Mouse (Mus musculus) midbrain, embryonic 13.5 days (tissue): ENCODE data around the gene Syna. TPM values are rescaled to one million over a fixed set of nuclear protein-coding genes. Genes with fewer than 3 reads are reported as not detected.
A peak's percentile ranks its signal among the peaks of the same experiment; 100 is the strongest.

Source experiments
- ATAC-seq: fragments of 200-750 bp; cut with Nextera tagmentation; 2 replicates; pipeline ENCODE4 v1.8.0; 2017; ENCODE audit warnings: mild to moderate bottlenecking, moderate TSS enrichment, moderate library complexity
- H3K27ac ChIP-seq: fragments of 300-500 bp; sonication (generic); 2 replicates; pipeline ENCODE4 v1.5.1; 2015; ENCODE audit warnings: inconsistent platforms, mild to moderate bottlenecking, moderate library complexity
- H3K27me3 ChIP-seq: fragments of 300-500 bp; sonication (generic); 2 replicates; pipeline ENCODE4 v1.6.1; 2015; ENCODE audit warnings: mild to moderate bottlenecking, inconsistent platforms
- H3K36me3 ChIP-seq: fragments of 300-500 bp; sonication (generic); 2 replicates; pipeline ENCODE4 v1.6.1; 2015; ENCODE audit warnings: mild to moderate bottlenecking, inconsistent platforms
- H3K4me1 ChIP-seq: fragments of 300-500 bp; sonication (generic); replicated peaks from 2 replicates; pipeline ENCODE4 v1.6.1; 2015; ENCODE audit warnings: inconsistent platforms
- H3K4me2 ChIP-seq: fragments of 300-500 bp; sonication (generic); replicated peaks from 2 replicates; pipeline ENCODE4 v1.6.1; 2015; ENCODE audit warnings: moderate library complexity, mild to moderate bottlenecking, inconsistent platforms
- H3K4me3 ChIP-seq: fragments of 300-500 bp; sonication (generic); replicated peaks from 2 replicates; pipeline ENCODE4 v1.5.1; 2015; ENCODE audit warnings: mild to moderate bottlenecking, inconsistent platforms
- H3K9ac ChIP-seq: fragments of 300-500 bp; sonication (generic); replicated peaks from 2 replicates; pipeline ENCODE4 v1.6.1; 2015; ENCODE audit warnings: mild to moderate bottlenecking, inconsistent platforms
- H3K9me3 ChIP-seq: fragments of 300-500 bp; sonication (generic); 2 replicates; pipeline ENCODE4 v1.6.1; 2016; ENCODE audit warnings: mild to moderate bottlenecking, inconsistent platforms
- WGBS: fragments of 180-500 bp; shearing (Covaris S2); methylation state at CpG from one replicate; pipeline ENCODE4 v1.1.7; 2015; 5-methylcytosine and 5-hydroxymethylcytosine counted together
- polyA plus RNA-seq: library from polyadenylated mRNA; unstranded; fragments of >200 nt; fragmentation: Nextera tagmentation; extraction: Ambion mirVana; gene quantifications from 2 replicates; pipeline ENCODE4 v1.2.1, GENCODE M21; 2015

Gene Syna
- 0.47 and 0.48 TPM in 2 replicates for polyA plus RNA-seq

- Histone ChIP-seq H3K36me3 (no peaks in the 10 kb centered on the region), H3K27me3 (no peaks in the 10 kb centered on the region), H3K4me1 (peaks cover 12% of the 10 kb centered on the region), H3K27ac (no peak within 1 kb of the TSS), H3K9me3 (peaks cover 3% of the 10 kb centered on the region; the same call in 1 of the 2 replicates), H3K4me3 (no peak within 1 kb of the TSS), H3K9ac (no peak within 1 kb of the TSS), H3K4me2 (no peak within 1 kb of the TSS)
- no peak for ATAC-seq
- whole genome bisulfite sequencing = 91% methylated on average over 7 of the region's 7 CpGs
These were observed at the start of gene Syna for GRCm38 (mm10) chr5:134560071-134560449. Gene Syna (minus strand): TSS chr5:134560171.

GRCm38 (mm10) chr5:134607121-134607520 lies 47.1 kb upstream of the Syna start:
- Histone ChIP-seq H3K4me1 (no peaks in the 10 kb centered on the region), H3K4me3 (no peak overlapping the region), H3K4me2 (no peak overlapping the region), H3K9ac (no peak overlapping the region), H3K27ac (no peak overlapping the region), H3K36me3 (peaks cover 5% of the 10 kb centered on the region; the same call in 1 of the 2 replicates), H3K9me3 (no peaks in the 10 kb centered on the region), H3K27me3 (no peaks in the 10 kb centered on the region)
- WGBS = 80% methylated on average over 5 of the region's 5 CpGs
- ATAC-seq = no peak

GRCm38 (mm10) chr5:134606314-134606713 lies 46.3 kb upstream of the Syna start:
- H3K27ac ChIP-seq = no peak overlapping the region
- H3K27me3 ChIP-seq = no peaks in the 10 kb centered on the region
- H3K4me2 ChIP-seq = no peak overlapping the region
- no peak overlapping the region for H3K9ac ChIP-seq
- H3K36me3 ChIP-seq = peaks cover 6% of the 10 kb centered on the region; the same call in 1 of the 2 replicates
- no peaks in the 10 kb centered on the region for H3K4me1 ChIP-seq
- H3K9me3 ChIP-seq = no peaks in the 10 kb centered on the region
- ATAC-seq = no peak
- H3K4me3 ChIP-seq = no peak overlapping the region

DNA sequence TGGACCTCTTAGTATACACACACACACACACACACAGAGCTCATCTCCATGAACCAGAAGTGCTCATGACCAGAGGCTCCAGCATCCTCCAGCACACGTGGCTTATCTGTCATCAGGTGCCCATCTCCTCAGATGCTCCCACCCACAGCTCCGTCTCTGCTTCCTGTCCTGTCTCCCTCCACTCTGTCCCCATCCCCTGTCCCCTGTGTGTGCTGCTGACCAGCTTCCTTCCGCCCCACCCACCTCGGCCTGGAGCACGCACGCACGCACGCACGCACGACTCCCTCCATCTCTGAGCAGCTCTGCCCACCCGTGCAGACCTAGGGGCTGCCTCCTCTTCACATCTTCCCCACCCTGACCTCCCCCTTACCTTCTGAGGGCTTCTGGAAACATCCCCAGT lies 44.4 kb upstream of the Syna start:
- Histone ChIP-seq H3K4me3 (no peak overlapping the region), H3K27me3 (no peaks in the 10 kb centered on the region), H3K9me3 (no peaks in the 10 kb centered on the region), H3K9ac (no peak overlapping the region), H3K4me2 (no peak overlapping the region), H3K4me1 (no peaks in the 10 kb centered on the region), H3K27ac (no peak overlapping the region), H3K36me3 (peaks cover 13% of the 10 kb centered on the region)
- WGBS = 88% methylated on average over 11 of the region's 11 CpGs
- no peak for ATAC-seq

GRCm38 (mm10) chr5:134597711-134598110 lies 37.7 kb upstream of the Syna start:
- Histone ChIP-seq H3K4me1 (no peaks in the 10 kb centered on the region), H3K9ac (no peak overlapping the region), H3K27ac (no peak overlapping the region), H3K4me2 (no peak overlapping the region), H3K36me3 (peaks cover 77% of the 10 kb centered on the region), H3K27me3 (no peaks in the 10 kb centered on the region), H3K4me3 (no peak overlapping the region), H3K9me3 (no peaks in the 10 kb centered on the region)
- no peak for ATAC-seq
- WGBS = 80% methylated on average over 10 of the region's 10 CpGs

GRCm38 (mm10) chr5:134593093-134593492 lies 33.1 kb upstream of the Syna start:
- Histone ChIP-seq H3K27me3 (no peaks in the 10 kb centered on the region), H3K4me2 (no peak overlapping the region), H3K36me3 (peaks cover 90% of the 10 kb centered on the region), H3K9me3 (no peaks in the 10 kb centered on the region), H3K9ac (no peak overlapping the region), H3K4me3 (no peak overlapping the region), H3K27ac (no peak overlapping the region), H3K4me1 (no peaks in the 10 kb centered on the region)
- 88% methylated on average over 9 of the region's 9 CpGs for WGBS
- no peak for ATAC-seq

GRCm38 (mm10) chr5:134592026-134592581 lies 32.1 kb upstream of the Syna start:
- Histone ChIP-seq H3K27ac (no peak overlapping the region), H3K9ac (no peak overlapping the region), H3K4me3 (no peak overlapping the region), H3K9me3 (no peaks in the 10 kb centered on the region), H3K27me3 (no peaks in the 10 kb centered on the region), H3K4me1 (no peaks in the 10 kb centered on the region), H3K4me2 (no peak overlapping the region), H3K36me3 (peaks cover 87% of the 10 kb centered on the region)
- no peak for ATAC-seq
- WGBS = 94% methylated on average over 11 of the region's 11 CpGs

DNA sequence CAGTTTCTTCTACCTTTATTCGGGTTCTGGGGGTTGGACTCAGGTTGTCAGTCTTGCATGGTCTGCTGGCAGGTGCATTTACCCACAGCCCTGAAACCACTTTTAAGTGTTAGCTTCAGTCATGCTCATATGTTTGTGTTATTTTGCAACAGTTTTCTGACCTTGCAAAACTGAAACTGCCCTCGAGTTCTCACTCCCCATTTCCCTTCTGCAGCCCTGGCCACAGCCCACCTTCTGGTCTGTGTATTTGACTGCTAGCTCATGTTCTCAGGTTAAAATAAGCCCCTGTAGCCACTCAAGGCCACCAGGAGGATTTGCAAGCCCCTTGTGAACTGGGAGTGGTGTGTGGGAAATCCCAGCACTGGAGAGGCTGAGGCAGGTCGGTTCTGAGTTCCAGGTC lies 29.9 kb upstream of the Syna start:
- no peak overlapping the region for H3K4me3 ChIP-seq
- no peaks in the 10 kb centered on the region for H3K27me3 ChIP-seq
- no peak overlapping the region for H3K9ac ChIP-seq
- 92% methylated on average over 3 of the region's 3 CpGs for WGBS
- H3K4me1 ChIP-seq = no peaks in the 10 kb centered on the region
- H3K27ac ChIP-seq = no peak overlapping the region
- H3K36me3 ChIP-seq = peaks cover 69% of the 10 kb centered on the region
- no peak overlapping the region for H3K4me2 ChIP-seq
- ATAC-seq = no peak
- H3K9me3 ChIP-seq = no peaks in the 10 kb centered on the region

DNA sequence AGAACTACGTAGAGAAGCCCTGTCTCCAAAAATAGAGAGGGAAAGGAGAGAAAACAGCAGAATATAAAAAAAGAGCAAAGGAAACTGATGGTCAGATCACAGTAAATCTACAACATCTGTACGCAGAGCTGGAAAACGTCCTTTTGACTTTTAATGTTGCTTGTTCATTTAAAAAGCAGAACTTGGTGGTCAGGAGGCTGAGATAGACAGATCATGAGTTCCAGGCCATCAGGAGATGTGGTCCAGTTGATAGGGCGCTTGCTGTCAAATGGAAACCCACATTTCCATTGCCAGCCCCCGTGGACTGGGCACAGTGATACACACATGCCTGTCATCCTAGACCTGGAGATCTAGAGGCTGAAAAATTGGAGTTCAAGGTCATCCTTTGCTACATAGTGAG lies 24.8 kb upstream of the Syna start:
- no peak overlapping the region for H3K9ac ChIP-seq
- no peaks in the 10 kb centered on the region for H3K9me3 ChIP-seq
- H3K4me3 ChIP-seq = no peak overlapping the region
- 96% methylated on average over 5 of the region's 5 CpGs for WGBS
- H3K27ac ChIP-seq = no peak overlapping the region
- H3K4me1 ChIP-seq = peaks cover 17% of the 10 kb centered on the region
- no peak for ATAC-seq
- H3K4me2 ChIP-seq = no peak overlapping the region
- peaks cover 21% of the 10 kb centered on the region for H3K36me3 ChIP-seq
- H3K27me3 ChIP-seq = no peaks in the 10 kb centered on the region

DNA sequence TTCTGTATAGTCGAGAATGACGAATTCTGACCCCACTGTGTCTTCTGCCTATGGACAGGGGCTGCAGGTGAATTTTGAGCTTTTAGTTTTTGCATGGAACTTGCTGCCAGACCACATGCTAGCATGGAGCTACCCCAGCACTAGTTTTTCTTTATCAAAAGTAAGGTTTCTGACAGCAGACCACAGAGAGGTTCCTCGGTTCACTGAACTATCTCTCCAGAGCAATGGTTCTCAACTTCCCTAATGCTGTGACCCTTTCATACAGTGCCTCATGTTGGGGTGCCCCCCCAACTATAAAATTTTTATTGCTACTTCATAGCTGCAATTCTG lies 23.9 kb upstream of the Syna start:
- no peak for ATAC-seq
- H3K4me1 ChIP-seq = peaks cover 17% of the 10 kb centered on the region
- peak overlapping the region; percentile 91 for H3K4me3 ChIP-seq
- H3K27ac ChIP-seq = no peak overlapping the region
- H3K9ac ChIP-seq = no peak overlapping the region
- no peaks in the 10 kb centered on the region for H3K27me3 ChIP-seq
- WGBS = 91% methylated on average over 3 of the region's 3 CpGs
- peak overlapping the region; percentile 84 for H3K4me2 ChIP-seq
- H3K36me3 ChIP-seq = peaks cover 16% of the 10 kb centered on the region
- no peaks in the 10 kb centered on the region for H3K9me3 ChIP-seq

DNA sequence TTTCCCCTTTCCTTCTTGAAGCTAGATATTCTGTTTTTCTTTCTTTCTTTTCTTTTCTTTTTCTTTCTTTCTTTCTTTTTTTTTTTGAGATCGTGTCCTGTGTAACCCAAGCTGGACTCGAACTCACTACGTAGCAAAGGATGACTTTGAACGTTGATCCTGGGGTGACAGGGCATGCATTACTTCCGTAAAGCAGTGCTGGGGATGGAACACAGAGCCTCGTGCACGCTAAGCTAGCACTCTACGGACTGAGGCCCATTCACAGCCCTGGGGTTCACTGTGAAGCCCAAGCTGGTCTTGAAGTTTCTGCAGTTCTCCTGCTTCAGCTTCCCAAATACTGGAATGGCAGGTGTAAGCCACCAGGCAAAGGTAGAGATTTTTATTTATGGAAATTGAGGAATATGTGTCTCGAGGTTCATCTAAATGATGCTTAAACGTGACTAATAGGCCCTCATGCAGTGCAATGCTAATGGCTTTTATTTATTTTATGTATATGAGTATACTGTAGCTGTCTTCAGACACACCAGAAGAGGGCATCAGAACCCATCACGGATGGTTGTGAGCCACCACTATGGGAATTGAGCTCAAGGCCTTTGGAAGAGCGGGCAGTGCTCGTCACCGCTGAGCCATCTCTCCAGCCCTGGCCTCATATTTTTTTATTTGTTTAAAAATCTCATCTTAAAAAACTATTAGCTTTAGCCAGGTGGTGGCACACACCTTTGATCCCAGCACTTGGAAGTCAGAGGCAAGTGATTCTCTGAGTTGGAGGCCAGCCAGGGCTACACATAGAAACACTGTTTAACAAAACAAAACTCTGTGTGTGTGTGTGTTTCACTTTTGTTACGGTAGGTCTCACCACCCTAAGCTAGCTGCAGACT lies 23.3 kb upstream of the Syna start:
- 0 out of 2 replicates have a peak overlapping the region, but pooled peaks have one; percentile 47 for H3K27ac ChIP-seq
- no peaks in the 10 kb centered on the region for H3K27me3 ChIP-seq
- peak overlapping the region; percentile 84 for H3K9ac ChIP-seq
- peaks cover 17% of the 10 kb centered on the region for H3K4me1 ChIP-seq
- 31% methylated on average over 15 of the region's 15 CpGs for WGBS
- H3K4me3 ChIP-seq = peak overlapping the region; percentile 91
- H3K9me3 ChIP-seq = no peaks in the 10 kb centered on the region
- peak overlapping the region; percentile 84 for H3K4me2 ChIP-seq
- 0 out of 2 replicates have a peak, but pooled peaks have one; percentile 31 for ATAC-seq
- H3K36me3 ChIP-seq = peaks cover 12% of the 10 kb centered on the region

- Histone ChIP-seq H3K27ac (peak overlapping the region; percentile 47; the same call in 1 of the 2 replicates), H3K27me3 (no peaks in the 10 kb centered on the region), H3K4me1 (peaks cover 17% of the 10 kb centered on the region), H3K36me3 (peaks cover 6% of the 10 kb centered on the region), H3K9me3 (no peaks in the 10 kb centered on the region), H3K4me2 (peak overlapping the region; percentile 84), H3K4me3 (peak overlapping the region; percentile 91), H3K9ac (peak overlapping the region; percentile 84)
- 8% methylated on average over 29 of the region's 30 CpGs for WGBS
- ATAC-seq = peak; percentile 97
These were observed 22.4 kb upstream of the Syna start for GRCm38 (mm10) chr5:134582221-134582907.
